Mouse (Mus musculus) stomach, embryonic 16.5 days (tissue): ENCODE measurements around the gene Add3. TPM values are rescaled to one million over a fixed set of nuclear protein-coding genes. Genes with fewer than 3 reads are reported as not detected.
A peak's percentile ranks its signal among the peaks of the same experiment; 100 is the strongest.

Experiments
- ATAC-seq: fragments of 200-750 bp; cut with Nextera tagmentation; 2 replicates; pipeline ENCODE4 v1.8.0; 2017; ENCODE audit warnings: moderate number of reproducible peaks, moderate TSS enrichment; ENCODE audit not compliant: insufficient read depth, low FRiP score
- H3K27ac ChIP-seq: fragments of 300-500 bp; sonication (generic); 2 replicates; pipeline ENCODE4 v1.5.1; 2014; ENCODE audit warnings: low read length
- H3K27me3 ChIP-seq: fragments of 300-500 bp; sonication (generic); 2 replicates; pipeline ENCODE4 v1.6.1; 2014; ENCODE audit warnings: low read length, control low read depth, mixed read lengths; ENCODE audit not compliant: control insufficient read depth, insufficient read depth
- H3K36me3 ChIP-seq: fragments of 300-500 bp; sonication (generic); 2 replicates; pipeline ENCODE4 v1.6.1; 2014; ENCODE audit warnings: low read length; ENCODE audit not compliant: control insufficient read depth, insufficient read depth
- H3K4me1 ChIP-seq: fragments of 300-500 bp; sonication (generic); 2 replicates; pipeline ENCODE4 v1.6.1; 2014; ENCODE audit warnings: low read length, control low read depth, mixed read lengths; ENCODE audit not compliant: control insufficient read depth, insufficient read depth
- H3K4me2 ChIP-seq: fragments of 300-500 bp; sonication (generic); 2 replicates; pipeline ENCODE4 v1.6.1; 2014; ENCODE audit warnings: low read depth, low read length, mixed read lengths
- H3K4me3 ChIP-seq: fragments of 300-500 bp; sonication (generic); replicated peaks from 2 replicates; pipeline ENCODE4 v1.5.1; 2014; ENCODE audit warnings: mild to moderate bottlenecking, low read length
- H3K9ac ChIP-seq: fragments of 300-500 bp; sonication (generic); 2 replicates; pipeline ENCODE4 v1.6.1; 2014; ENCODE audit warnings: low read length
- H3K9me3 ChIP-seq: fragments of 300-500 bp; sonication (generic); replicated peaks from 2 replicates; pipeline ENCODE4 v1.6.1; 2016; ENCODE audit warnings: low read length, control low read depth; ENCODE audit not compliant: control insufficient read depth
- WGBS: fragments of 180-500 bp; shearing (Covaris S2); extraction: QIAGEN DNeasy Blood & Tissue Kit; methylation state at CpG from one replicate; pipeline ENCODE4 v1.1.7; 2014; 5-methylcytosine and 5-hydroxymethylcytosine counted together
- polyA plus RNA-seq: library from polyadenylated mRNA; unstranded; fragments of >200 nt; fragmentation: Nextera tagmentation; extraction: Ambion mirVana; gene quantifications from 2 replicates; pipeline ENCODE4 v1.2.1, GENCODE M21; 2015

Gene Add3
- polyA plus RNA-seq, 1 experiment from 2014 or later: 82.6 TPM

DNA sequence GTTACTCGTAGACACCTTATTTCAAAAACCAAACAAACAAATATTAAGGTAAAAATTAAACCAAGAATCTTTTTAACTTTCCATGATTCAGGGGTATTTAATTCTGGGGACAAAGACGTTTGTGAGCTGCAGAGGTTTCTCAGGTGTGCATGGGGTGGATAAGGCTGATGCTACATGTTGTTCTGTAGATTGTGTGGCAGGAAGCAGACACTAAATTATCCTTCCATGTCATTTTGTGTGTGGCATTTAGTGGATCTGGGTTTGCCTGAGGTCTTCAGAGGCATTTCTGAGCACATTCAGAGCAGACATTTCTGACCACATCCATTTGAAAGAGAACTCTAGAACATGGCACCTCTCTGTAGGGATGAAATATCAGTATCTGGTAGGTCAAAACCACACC, 52.9 kb downstream of the Add3 start:
- Histone ChIP-seq H3K9ac (no peak overlapping the region), H3K36me3 (no peaks in the 10 kb centered on the region), H3K4me3 (no peak overlapping the region), H3K27me3 (no peaks in the 10 kb centered on the region), H3K4me1 (peaks cover 28% of the 10 kb centered on the region), H3K9me3 (no peaks in the 10 kb centered on the region), H3K27ac (no peak overlapping the region), H3K4me2 (no peak overlapping the region)
- WGBS: 72% methylated on average over 2 of the region's 2 CpGs
- no peak for ATAC-seq

DNA sequence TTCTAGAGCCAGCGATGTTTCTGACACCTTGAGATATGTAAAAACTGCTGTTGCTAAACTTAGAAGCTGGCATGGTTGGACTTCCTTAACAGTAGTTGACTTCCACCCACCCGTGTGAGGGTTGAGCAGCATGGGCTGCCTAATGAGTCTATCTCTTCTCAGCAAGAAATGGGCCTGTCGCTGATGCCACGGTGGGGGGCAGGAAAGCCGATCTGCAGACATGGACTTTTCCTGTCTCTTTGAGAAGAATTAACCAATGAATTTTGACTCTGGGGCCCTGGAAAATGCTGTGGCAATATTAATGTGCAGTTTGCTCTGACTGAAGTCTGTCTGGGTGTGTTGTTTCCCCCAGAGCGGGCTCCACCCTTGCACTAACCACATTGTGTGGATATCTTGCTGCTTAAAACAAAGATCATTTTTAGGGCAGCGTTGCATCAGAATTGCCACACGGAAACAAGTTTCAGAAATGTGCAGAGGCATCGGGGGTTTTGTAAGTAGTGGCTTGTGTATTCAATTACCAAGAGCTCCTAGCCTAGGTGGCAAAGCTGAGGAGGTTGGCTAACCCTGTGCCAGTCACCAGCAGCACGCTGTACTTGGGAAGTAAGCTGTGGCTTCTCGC, 53.8 kb downstream of the Add3 start:
- WGBS: 62% methylated on average over 11 of the region's 11 CpGs
- Histone ChIP-seq H3K36me3 (no peaks in the 10 kb centered on the region), H3K9ac (no peak overlapping the region), H3K9me3 (no peaks in the 10 kb centered on the region), H3K27me3 (no peaks in the 10 kb centered on the region), H3K4me2 (0 out of 2 replicates have a peak overlapping the region, but pooled peaks have one; percentile 20), H3K4me3 (no peak overlapping the region), H3K27ac (peak overlapping the region; percentile 84), H3K4me1 (peaks cover 23% of the 10 kb centered on the region)
- no peak for ATAC-seq

DNA sequence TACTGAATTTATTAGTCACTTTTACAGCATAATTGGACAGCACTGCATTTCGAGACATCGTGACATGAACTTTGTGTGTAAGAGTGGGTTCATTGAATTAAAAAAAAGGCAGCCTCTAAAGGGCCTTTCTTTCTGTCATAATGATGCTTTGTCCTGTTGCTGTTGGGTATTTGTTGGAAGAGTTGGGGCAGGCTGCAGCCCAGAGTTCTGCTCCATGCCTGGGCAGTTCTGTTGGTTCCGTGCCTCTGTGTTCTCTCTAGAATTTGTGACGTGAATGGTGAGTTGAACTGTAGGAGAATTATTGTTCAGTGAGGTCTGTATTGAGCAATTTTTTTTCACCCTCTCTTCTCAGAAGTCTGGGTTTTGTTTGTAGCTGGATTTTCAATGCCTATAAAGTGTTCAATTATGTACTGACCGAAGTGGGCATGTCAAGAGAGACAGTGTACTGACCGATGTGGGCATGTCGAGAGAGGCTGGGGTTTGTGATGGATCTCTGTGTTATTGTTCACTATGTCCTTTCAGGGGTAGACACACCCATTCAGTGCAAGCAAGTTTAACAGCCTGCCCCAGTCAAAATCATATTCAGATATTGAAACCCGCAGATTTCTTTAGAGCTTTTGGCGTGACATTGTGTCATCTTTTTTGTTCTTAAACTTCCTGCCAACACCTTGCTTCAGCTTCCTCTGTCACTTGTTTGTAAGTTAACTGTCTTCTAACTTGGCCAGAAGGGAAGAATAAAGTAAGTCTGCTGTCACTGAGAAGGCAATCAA, 54.7 kb downstream of the Add3 start:
- H3K4me1 ChIP-seq: peaks cover 23% of the 10 kb centered on the region
- no peak overlapping the region for H3K9ac ChIP-seq
- no peaks in the 10 kb centered on the region for H3K9me3 ChIP-seq
- 62% methylated on average over 9 of the region's 9 CpGs for WGBS
- peak overlapping the region; percentile 12 for H3K4me2 ChIP-seq
- ATAC-seq: no peak
- peak overlapping the region; percentile 84 for H3K27ac ChIP-seq
- 0 out of 2 replicates have a peak, but pooled peaks cover 3% of the 10 kb centered on the region for H3K36me3 ChIP-seq
- H3K4me3 ChIP-seq: no peak overlapping the region
- no peaks in the 10 kb centered on the region for H3K27me3 ChIP-seq

DNA sequence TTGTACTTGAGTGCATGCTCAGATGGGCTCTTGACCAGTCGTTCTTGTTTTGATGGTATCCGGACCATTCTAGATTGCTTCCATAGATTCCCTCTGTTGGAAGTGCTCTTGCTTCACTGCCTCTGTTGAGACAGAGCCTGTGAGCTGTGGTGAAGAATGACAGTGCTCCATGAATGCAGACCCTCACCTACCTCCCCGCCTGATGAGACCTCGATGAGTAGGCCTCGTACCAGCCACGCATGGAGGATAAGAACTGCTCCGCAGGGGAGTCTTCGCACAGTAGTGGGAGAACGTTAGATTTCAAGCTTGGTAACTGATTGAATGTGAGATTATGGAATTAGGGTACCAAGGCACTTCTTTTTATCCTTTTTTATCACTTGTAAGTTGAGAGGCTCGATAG, 56.7 kb downstream of the Add3 start:
- Histone ChIP-seq H3K27ac (no peak overlapping the region), H3K9ac (no peak overlapping the region), H3K27me3 (no peaks in the 10 kb centered on the region), H3K4me3 (no peak overlapping the region), H3K36me3 (0 out of 2 replicates have a peak, but pooled peaks cover 3% of the 10 kb centered on the region), H3K9me3 (no peaks in the 10 kb centered on the region), H3K4me2 (no peak overlapping the region), H3K4me1 (peaks cover 18% of the 10 kb centered on the region)
- no peak for ATAC-seq
- WGBS: 93% methylated on average over 10 of the region's 10 CpGs

DNA sequence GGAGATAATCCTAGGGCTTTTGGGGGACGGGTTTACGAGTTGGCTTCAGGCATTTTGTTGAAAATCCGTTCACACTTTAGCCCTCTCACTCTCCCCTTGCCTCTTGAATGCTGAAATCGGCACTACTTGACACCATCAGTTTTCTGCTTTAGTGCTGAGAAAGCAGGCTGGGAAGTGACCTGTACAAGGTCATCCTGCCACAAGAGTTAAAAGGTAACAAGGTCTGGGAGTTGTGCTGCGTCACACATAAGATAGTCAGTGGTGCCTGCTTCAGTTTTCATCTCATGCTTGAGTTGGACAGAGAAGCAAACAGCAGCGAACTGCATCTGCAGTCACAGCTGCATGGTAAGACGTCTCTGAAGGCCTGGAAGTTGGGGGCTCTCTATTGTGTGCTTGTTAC, 57.5 kb downstream of the Add3 start:
- H3K27me3 ChIP-seq: no peaks in the 10 kb centered on the region
- H3K27ac ChIP-seq: no peak overlapping the region
- H3K36me3 ChIP-seq: 0 out of 2 replicates have a peak, but pooled peaks cover 3% of the 10 kb centered on the region
- WGBS: 79% methylated on average over 7 of the region's 7 CpGs
- no peak overlapping the region for H3K4me2 ChIP-seq
- H3K4me1 ChIP-seq: peaks cover 17% of the 10 kb centered on the region
- H3K9me3 ChIP-seq: no peaks in the 10 kb centered on the region
- ATAC-seq: no peak
- no peak overlapping the region for H3K4me3 ChIP-seq
- no peak overlapping the region for H3K9ac ChIP-seq

DNA sequence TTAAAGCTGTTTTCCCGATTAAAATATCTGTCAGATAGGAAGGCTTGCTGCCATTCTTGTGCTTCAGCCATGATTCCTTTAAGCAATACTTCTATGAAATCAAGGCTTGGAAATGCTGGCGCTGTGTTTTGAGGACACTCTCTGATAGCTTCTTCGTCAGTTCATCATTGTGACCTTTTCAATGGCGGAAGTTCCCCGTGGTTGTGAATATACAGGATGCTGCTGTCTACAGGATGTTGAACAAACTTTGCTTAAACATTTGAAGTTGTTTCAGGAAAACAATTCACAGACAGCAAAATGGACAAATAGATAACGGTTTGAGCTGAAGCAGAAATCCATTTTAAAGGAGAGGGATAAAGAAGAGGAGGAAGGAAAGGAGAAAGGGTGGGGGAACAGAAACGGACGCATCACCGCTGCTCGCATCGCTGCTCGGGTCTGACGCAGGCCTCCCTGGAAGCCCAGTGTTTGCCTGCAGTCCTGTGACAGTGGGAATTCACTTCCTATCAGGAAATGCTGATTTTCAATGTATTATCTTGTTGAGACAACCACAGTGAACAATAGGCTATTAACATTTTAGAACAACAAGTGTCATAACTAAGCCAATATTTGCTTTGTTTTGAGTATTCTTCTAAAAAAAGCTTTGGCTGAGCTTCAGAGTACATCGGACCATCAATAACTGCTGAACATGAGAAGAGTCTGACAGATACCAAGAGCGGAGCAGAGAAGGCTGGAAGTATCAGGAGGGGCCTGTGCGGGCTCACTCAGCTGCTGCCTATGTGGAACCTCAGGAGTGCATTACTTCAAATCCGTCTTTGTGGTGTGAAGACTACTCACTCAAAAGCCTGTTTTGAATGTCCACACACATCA, 58.7 kb downstream of the Add3 start:
- Histone ChIP-seq H3K27me3 (no peaks in the 10 kb centered on the region), H3K36me3 (0 out of 2 replicates have a peak, but pooled peaks cover 3% of the 10 kb centered on the region), H3K4me3 (no peak overlapping the region), H3K27ac (no peak overlapping the region), H3K9me3 (no peaks in the 10 kb centered on the region), H3K9ac (no peak overlapping the region), H3K4me1 (peaks cover 12% of the 10 kb centered on the region), H3K4me2 (no peak overlapping the region)
- no peak for ATAC-seq
- 78% methylated on average over 17 of the region's 17 CpGs for WGBS

DNA sequence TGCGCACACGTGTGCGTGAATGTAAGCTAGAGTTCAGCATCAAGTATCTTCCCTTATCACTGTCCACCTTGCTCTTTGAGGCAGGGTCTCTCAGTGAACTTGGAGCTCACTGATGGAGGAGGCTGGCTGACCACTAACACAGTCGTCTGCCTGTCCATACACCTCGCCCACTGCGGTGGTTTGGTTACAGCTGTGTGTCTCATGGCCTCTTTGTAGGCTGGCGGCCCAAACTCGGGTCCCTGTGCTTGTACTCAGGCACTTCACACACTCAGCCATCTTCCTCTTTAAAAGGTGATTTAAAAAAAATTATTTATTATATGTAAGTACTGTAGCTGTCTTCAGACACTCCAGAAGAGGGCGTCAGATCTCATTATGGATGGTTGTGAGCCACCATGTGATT, 59.5 kb downstream of the Add3 start:
- Histone ChIP-seq H3K4me1 (0 out of 2 replicates have a peak, but pooled peaks cover 7% of the 10 kb centered on the region), H3K9me3 (no peaks in the 10 kb centered on the region), H3K27ac (no peak overlapping the region), H3K27me3 (no peaks in the 10 kb centered on the region), H3K9ac (no peak overlapping the region), H3K36me3 (0 out of 2 replicates have a peak, but pooled peaks cover 3% of the 10 kb centered on the region), H3K4me3 (no peak overlapping the region), H3K4me2 (no peak overlapping the region)
- ATAC-seq: no peak
- 93% methylated on average over 9 of the region's 9 CpGs for WGBS

DNA sequence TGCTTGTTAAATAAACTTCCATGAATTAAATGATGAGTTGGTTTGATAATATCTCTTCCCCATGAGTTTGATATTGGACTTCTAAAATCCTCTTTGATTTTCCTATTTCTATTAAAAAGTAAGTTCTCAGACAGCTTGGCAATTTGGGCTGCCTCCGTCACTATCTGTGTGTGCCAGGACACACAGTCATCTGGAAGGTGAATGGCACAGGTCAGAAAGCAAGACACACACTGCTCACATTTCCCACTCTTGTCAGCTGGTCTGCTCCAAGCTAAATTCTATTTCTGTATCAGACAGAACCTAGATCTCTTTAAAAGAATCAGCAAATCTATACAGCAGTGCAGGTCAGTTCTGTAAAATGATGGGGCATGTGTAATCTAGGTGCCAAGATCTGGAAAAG, 61.9 kb downstream of the Add3 start:
- Histone ChIP-seq H3K9ac (no peak overlapping the region), H3K4me3 (no peak overlapping the region), H3K27me3 (no peaks in the 10 kb centered on the region), H3K36me3 (0 out of 2 replicates have a peak, but pooled peaks cover 3% of the 10 kb centered on the region), H3K4me2 (no peak overlapping the region), H3K9me3 (no peaks in the 10 kb centered on the region), H3K27ac (no peak overlapping the region), H3K4me1 (no peaks in the 10 kb centered on the region)
- ATAC-seq: no peak
- 95% methylated on average over 1 of the region's 1 CpGs for WGBS
